Mouse (Mus musculus) erythroblast, embryonic 14.5 days (primary cell): ENCODE measurements around the gene Hddc3. TPM values are rescaled to one million over a fixed set of nuclear protein-coding genes. Genes with fewer than 3 reads are reported as not detected.

Experiments used
- H3K27me3 ChIP-seq: 2 replicates; pipeline ENCODE4 v1.6.1; 2012; ENCODE audit warnings: inconsistent platforms; ENCODE audit not compliant: control insufficient read depth
- H3K36me3 ChIP-seq: 2 replicates; pipeline ENCODE4 v1.6.1; 2012; ENCODE audit warnings: mild to moderate bottlenecking, inconsistent platforms; ENCODE audit not compliant: control insufficient read depth
- H3K4me1 ChIP-seq: 2 replicates; pipeline ENCODE4 v1.6.1; 2012; ENCODE audit warnings: inconsistent platforms; ENCODE audit not compliant: control insufficient read depth
- H3K4me3 ChIP-seq: replicated peaks from 2 replicates; pipeline ENCODE3; 2012; ENCODE audit warnings: moderate library complexity, mild to moderate bottlenecking, inconsistent platforms
- H3K9me3 ChIP-seq: 2 replicates; pipeline ENCODE4 v1.6.1; 2012; ENCODE audit warnings: low read length, inconsistent platforms, mixed read lengths; ENCODE audit not compliant: control insufficient read depth
- GATA1 ChIP-seq: IDR thresholded peaks from 2 replicates; pipeline ENCODE4 v1.6.1; 2012; ENCODE audit warnings: low read length, inconsistent platforms, mixed read lengths
- TAL1 ChIP-seq: IDR thresholded peaks from 3 replicates; pipeline ENCODE4 v1.6.1; 2012; ENCODE audit warnings: low read length, inconsistent platforms, mixed read lengths
- polyA plus RNA-seq: library from polyadenylated mRNA; stranded (reverse); fragments of >175 nt; gene quantifications from 2 replicates; pipeline ENCODE4 v1.2.3, GENCODE M21; 2012

Gene Hddc3
- polyA plus RNA-seq, 1 experiment = 1.4 TPM

DNA sequence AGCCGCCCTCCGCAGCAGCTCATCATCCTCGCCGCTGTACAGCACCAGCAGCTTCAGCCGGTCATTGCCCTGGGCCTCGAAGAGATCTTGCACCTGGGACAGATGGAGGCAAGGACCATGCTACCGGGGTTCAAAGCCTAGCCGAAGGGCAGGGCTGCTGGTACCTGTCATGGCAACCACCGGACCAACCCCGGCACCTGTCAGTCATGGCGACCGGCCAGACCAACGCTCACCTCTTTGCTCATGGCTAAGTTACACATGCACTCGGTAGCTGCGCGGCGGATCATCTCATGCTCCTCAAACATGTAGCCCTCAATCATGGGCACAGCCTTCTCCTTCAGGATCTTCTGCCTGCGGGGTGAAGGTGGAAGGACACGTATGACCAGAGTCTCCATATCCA lies 16.8 kb upstream of the Hddc3 start:
- TF ChIP-seq GATA1 (no peak), TAL1 (no peak)

GRCm38 (mm10) chr7:80330278-80330677 lies 12.6 kb upstream of the Hddc3 start:
- Histone ChIP-seq H3K4me3 (no peak overlapping the region), H3K27me3 (no peaks in the 10 kb centered on the region), H3K36me3 (peaks cover 90% of the 10 kb centered on the region), H3K9me3 (peaks cover 8% of the 10 kb centered on the region), H3K4me1 (peaks cover 5% of the 10 kb centered on the region)
- TF ChIP-seq GATA1 (no peak), TAL1 (no peak)

More for the DNA sequence above, 16.8 kb upstream of the Hddc3 start:
- Histone ChIP-seq H3K27me3 (no peaks in the 10 kb centered on the region), H3K4me3 (no peak overlapping the region), H3K36me3 (peaks cover 58% of the 10 kb centered on the region), H3K9me3 (no peaks in the 10 kb centered on the region), H3K4me1 (peaks cover 27% of the 10 kb centered on the region)

DNA sequence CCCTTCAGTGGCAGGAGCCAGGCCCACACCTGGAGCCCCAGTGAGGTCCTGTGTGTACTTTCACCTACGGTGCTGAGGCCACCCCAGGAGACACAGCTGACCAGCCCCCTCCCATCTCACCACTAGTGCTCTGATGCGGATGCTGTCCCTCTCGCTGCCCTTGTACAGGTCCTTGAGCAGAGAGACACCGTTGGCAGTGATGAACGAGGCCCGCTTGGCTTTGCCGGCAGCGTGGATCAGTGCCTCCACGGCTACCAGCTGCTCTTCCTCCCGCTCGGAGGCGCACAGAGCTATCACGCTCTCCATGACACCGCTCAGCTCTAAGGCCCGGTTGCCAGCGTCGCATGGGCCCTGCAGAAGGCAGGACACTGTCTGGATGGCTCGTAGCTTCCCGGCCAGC lies 11.5 kb upstream of the Hddc3 start:
- Histone ChIP-seq H3K27me3 (no peaks in the 10 kb centered on the region), H3K9me3 (peaks cover 8% of the 10 kb centered on the region), H3K4me3 (no peak overlapping the region), H3K36me3 (peaks cover 90% of the 10 kb centered on the region), H3K4me1 (no peaks in the 10 kb centered on the region)
- TF ChIP-seq GATA1 (no peak), TAL1 (no peak)

GRCm38 (mm10) chr7:80334848-80335247 lies 8.1 kb upstream of the Hddc3 start:
- H3K36me3 ChIP-seq = peaks cover 76% of the 10 kb centered on the region
- H3K4me3 ChIP-seq = no peak overlapping the region
- peaks cover 19% of the 10 kb centered on the region for H3K4me1 ChIP-seq
- peaks cover 8% of the 10 kb centered on the region for H3K9me3 ChIP-seq
- no peak for TF ChIP-seq TAL1
- TF ChIP-seq GATA1 = no peak
- no peaks in the 10 kb centered on the region for H3K27me3 ChIP-seq

GRCm38 (mm10) chr7:80336932-80337331 lies 6.0 kb upstream of the Hddc3 start:
- H3K9me3 ChIP-seq = peaks cover 8% of the 10 kb centered on the region
- no peaks in the 10 kb centered on the region for H3K27me3 ChIP-seq
- H3K4me1 ChIP-seq = peaks cover 37% of the 10 kb centered on the region
- peaks cover 57% of the 10 kb centered on the region for H3K36me3 ChIP-seq
- TF ChIP-seq TAL1 (no peak), GATA1 (no peak)
- H3K4me3 ChIP-seq = no peak overlapping the region

GRCm38 (mm10) chr7:80339371-80339770 lies 3.5 kb upstream of the Hddc3 start:
- H3K9me3 ChIP-seq = no peaks in the 10 kb centered on the region
- H3K4me3 ChIP-seq = peak overlapping the region; percentile 71
- peaks cover 56% of the 10 kb centered on the region for H3K4me1 ChIP-seq
- no peaks in the 10 kb centered on the region for H3K27me3 ChIP-seq
- TF ChIP-seq GATA1 = no peak
- TF ChIP-seq TAL1 = no peak
- H3K36me3 ChIP-seq = peaks cover 35% of the 10 kb centered on the region

GRCm38 (mm10) chr7:80339793-80340628 lies 2.9 kb upstream of the Hddc3 start:
- H3K27me3 ChIP-seq = no peaks in the 10 kb centered on the region
- no peak for TF ChIP-seq GATA1
- TF ChIP-seq TAL1 = no peak
- peaks cover 28% of the 10 kb centered on the region for H3K36me3 ChIP-seq
- H3K9me3 ChIP-seq = no peaks in the 10 kb centered on the region
- peaks cover 56% of the 10 kb centered on the region for H3K4me1 ChIP-seq
- peak overlapping the region; percentile 71 for H3K4me3 ChIP-seq

- TF ChIP-seq GATA1 (no peak), TAL1 (no peak)
- no peaks in the 10 kb centered on the region for H3K9me3 ChIP-seq
- H3K27me3 ChIP-seq = no peaks in the 10 kb centered on the region
- H3K36me3 ChIP-seq = peaks cover 21% of the 10 kb centered on the region
- H3K4me1 ChIP-seq = peaks cover 58% of the 10 kb centered on the region
- H3K4me3 ChIP-seq = peak within 1 kb of the TSS; percentile 71
Measured at GRCm38 (mm10) chr7:80340793-80341192, 2.1 kb upstream of the Hddc3 start, which contains the start of gene Unc45a. Gene Unc45a, minus strand, starts transcription at chr7:80341005.

DNA sequence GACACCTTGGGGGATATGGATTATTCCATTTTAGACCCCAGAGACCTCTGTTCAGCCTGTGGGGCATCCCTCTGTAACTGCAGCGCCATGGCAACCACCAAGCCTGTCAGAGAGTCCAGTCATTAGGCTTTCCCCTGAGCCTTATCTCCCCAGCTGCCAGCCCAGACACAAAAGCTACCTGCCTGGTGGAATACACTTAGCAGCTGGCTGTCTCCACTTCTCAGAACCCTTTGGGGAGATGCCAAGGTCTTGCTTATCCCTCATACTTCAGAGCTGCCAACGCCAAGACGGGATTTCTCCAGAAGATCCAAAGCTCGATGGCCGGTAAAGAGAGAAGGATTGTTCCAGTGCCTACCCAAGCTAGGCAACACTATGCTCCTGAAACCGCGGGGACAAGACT lies 1.1 kb upstream of the Hddc3 start:
- no peak overlapping the region for H3K4me3 ChIP-seq
- peaks cover 56% of the 10 kb centered on the region for H3K4me1 ChIP-seq
- H3K27me3 ChIP-seq = no peaks in the 10 kb centered on the region
- H3K36me3 ChIP-seq = peaks cover 11% of the 10 kb centered on the region
- TF ChIP-seq GATA1 = no peak
- TF ChIP-seq TAL1 = no peak
- H3K9me3 ChIP-seq = no peaks in the 10 kb centered on the region
